Mouse (Mus musculus) Patski (cell line): Measurements from ENCODE around the gene Kcp. TPM values are rescaled to one million over a fixed set of nuclear protein-coding genes. Genes with fewer than 3 reads are reported as not detected.

Source experiments
- ATAC-seq: fragments of 100-300 bp; one replicate; pipeline ENCODE4 v1.8.0; 2021
- CTCF ChIA-PET: fragments of 350-600 bp; sonication (Branson Sonifier 250); formaldehyde crosslinking; loops from one replicate; lab custom pipeline; 2022; ENCODE audit warnings: inconsistent platforms; lab: Charles Lee
- POLR2A ChIA-PET: fragments of 350-600 bp; sonication (Branson Sonifier 250); formaldehyde crosslinking; loops from one replicate; lab custom pipeline; 2022; ENCODE audit warnings: antibody characterized with exemption, inconsistent platforms; lab: Charles Lee
- DNase-seq: peaks from one replicate; pipeline ENCODE4 v3.0.0-alpha.2; 2011; ENCODE audit warnings: low read depth, low spot score
- H3K27me3 ChIP-seq: fragments of 371-371 bp; one replicate; pipeline ENCODE4 v1.5.1; 2021
- CTCF ChIP-seq: fragments of 100-300 bp; IDR thresholded peaks from one replicate; pipeline ENCODE4 v1.5.1; 2021
- in situ Hi-C: fragments of 300-500 bp; cut with MboI; formaldehyde crosslinking; loops from 3 replicates; pipeline ENCODE4 v1.11.1; 2018; ENCODE audit warnings: low pct_unique_long_range_greater_than_20kb, mixed read lengths
- polyA plus RNA-seq: library from polyadenylated mRNA; unstranded; gene quantifications from one replicate; pipeline ENCODE4 v1.2.3, GENCODE M21; 2021

The Kcp gene
- polyA plus RNA-seq, 1 experiment from 2014 or later: 0.85 TPM

DNA sequence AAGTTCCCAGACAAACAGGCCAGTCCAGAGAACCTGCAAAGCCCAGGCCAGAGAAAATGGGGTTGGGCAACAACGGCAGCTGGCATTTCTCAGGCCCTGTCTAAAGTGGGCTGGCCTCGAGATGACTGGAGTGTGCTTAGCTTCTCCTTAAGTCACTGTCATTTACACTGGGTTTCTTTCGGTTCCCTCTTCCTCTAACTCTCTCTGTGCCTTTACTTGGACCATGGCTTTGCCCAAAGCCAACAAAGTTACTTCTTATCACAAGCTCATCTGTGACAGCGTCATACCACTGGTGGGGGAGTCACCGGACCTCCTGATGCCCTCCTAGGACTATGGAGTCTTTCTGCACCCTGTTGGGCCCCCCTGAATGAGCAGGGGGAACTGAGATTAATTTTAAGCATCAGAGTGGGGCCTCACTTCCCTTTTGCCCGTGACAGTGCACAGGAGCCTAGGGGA lies 16.3 kb upstream of the Kcp start:
- in situ Hi-C loops: no loop called here
- CTCF ChIA-PET: no interaction called here
- no peak for DNase-seq

DNA sequence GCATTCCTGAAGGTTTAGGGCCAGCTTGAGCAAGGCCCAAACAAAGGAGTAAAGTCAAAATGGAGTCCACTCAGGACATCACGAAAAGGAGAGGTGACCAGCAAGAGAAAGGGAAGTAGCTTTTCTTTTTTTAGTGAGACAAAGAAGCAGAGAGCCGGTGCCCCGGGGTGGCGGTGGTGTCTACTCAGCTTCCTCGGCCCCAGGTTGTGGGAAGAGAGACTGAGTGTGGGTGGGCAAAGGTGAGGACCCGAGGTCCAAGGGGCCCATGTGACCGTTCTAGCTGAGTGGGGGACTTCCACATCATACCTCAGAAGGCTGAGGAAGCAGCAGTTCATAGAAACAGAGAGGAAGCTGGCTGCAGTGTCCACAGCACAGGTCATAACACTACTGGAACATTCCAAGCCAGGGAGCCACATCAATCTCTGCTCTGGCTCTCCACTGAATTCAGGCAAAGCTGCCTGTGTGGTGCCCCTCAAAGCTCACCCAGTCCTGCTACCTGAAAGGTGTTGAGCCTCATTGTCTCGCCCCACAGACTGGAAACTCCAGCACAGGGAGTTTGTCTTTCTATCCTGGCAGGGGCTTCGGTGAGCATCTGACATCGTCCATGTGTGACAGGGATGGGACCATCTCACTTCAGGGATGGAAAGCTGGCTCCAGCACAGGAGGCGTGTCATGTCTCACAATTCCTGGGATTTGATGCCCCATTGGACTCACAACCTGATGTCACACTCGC lies 15.7 kb upstream of the Kcp start:
- no peak for ATAC-seq
- in situ Hi-C loops: no loop called here

More for the DNA sequence above, 16.3 kb upstream of the Kcp start:
- ATAC-seq: peak; percentile 17
- POLR2A ChIA-PET: no interaction called here
- TF ChIP-seq CTCF: no peak
- H3K27me3 ChIP-seq: peaks cover 6% of the 10 kb centered on the region

GRCm38 (mm10) chr6:29522626-29523300 lies 15.0 kb upstream of the Kcp start:
- ATAC-seq (no peak), DNase-seq (no peak)
- H3K27me3 ChIP-seq: peaks cover 6% of the 10 kb centered on the region
- CTCF ChIA-PET: interaction anchor here (1.5 kb wide), 1 partner anchor 13 kb away, joined by 6 read pairs; no protein-coding TSS in a partner anchor
- POLR2A ChIA-PET: no interaction called here
- no peak for TF ChIP-seq CTCF
- in situ Hi-C loops: no loop called here

More for the DNA sequence above, 15.7 kb upstream of the Kcp start:
- TF ChIP-seq CTCF: no peak
- CTCF ChIA-PET: interaction anchor here (1.5 kb wide), 1 partner anchor 12 kb away, joined by 6 read pairs; no protein-coding TSS in a partner anchor
- POLR2A ChIA-PET: no interaction called here
- no peak for DNase-seq
- H3K27me3 ChIP-seq: peaks cover 6% of the 10 kb centered on the region

GRCm38 (mm10) chr6:29517139-29517538 lies 9.4 kb upstream of the Kcp start:
- POLR2A ChIA-PET: no interaction called here
- CTCF ChIA-PET: interaction anchor here (0.8 to 2.1 kb wide), 13 partner anchors 13 to 429 kb away, joined by 3 to 8 read pairs (median 3); no protein-coding TSS in a partner anchor

GRCm38 (mm10) chr6:29513284-29513683 lies 5.5 kb upstream of the Kcp start:
- ChIA-PET CTCF (interaction anchor here (2.2 kb wide), 1 partner anchor 135 kb away, joined by 6 read pairs; no protein-coding TSS in a partner anchor), POLR2A (no interaction called here)
- DNase-seq (no peak), ATAC-seq (no peak)
- no peaks in the 10 kb centered on the region for H3K27me3 ChIP-seq
- no peak for TF ChIP-seq CTCF
- in situ Hi-C loops: no loop called here

More at GRCm38 (mm10) chr6:29517139-29517538, 9.4 kb upstream of the Kcp start:
- H3K27me3 ChIP-seq: no peaks in the 10 kb centered on the region
- no peak for ATAC-seq
- TF ChIP-seq CTCF: peak; percentile 88
- peak; percentile 2 for DNase-seq
- in situ Hi-C loops: loop anchor here (5.0 kb wide), 1 partner anchor 135 kb away; no protein-coding TSS in a partner anchor

GRCm38 (mm10) chr6:29509086-29509485 lies 1.3 kb upstream of the Kcp start:
- ChIA-PET CTCF (no interaction called here), POLR2A (no interaction called here)
- ATAC-seq (no peak), DNase-seq (no peak)
- in situ Hi-C loops: no loop called here
- H3K27me3 ChIP-seq: peaks cover 16% of the 10 kb centered on the region
- no peak for TF ChIP-seq CTCF

- CTCF ChIA-PET: no interaction called here
- no peak for TF ChIP-seq CTCF
- peaks cover 17% of the 10 kb centered on the region for H3K27me3 ChIP-seq
- POLR2A ChIA-PET: no interaction called here
- DNase-seq (no peak), ATAC-seq (no peak)
- in situ Hi-C loops: no loop called here
These were observed 918 bp downstream of the Kcp start for GRCm38 (mm10) chr6:29506834-29507233.

DNA sequence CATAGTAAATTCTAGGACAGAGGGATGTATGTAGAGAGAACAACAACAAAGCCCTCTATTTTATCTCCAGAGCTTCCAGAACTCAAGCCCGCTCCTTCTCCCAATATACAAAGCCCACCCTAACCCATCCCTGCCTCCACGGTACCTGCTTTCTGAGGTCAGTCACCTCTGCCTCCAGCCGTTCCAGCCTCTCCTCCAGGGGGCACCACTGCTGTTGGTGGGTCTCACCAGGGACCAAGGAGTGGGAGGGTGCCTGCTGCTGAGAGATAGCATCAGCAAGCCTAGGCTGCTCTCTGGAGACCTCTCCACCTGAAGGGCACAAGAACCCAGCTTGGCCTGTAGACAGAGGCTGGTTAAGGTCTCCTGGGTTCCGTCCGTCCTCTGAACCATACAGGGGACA lies 2.3 kb downstream of the Kcp start:
- DNase-seq (no peak), ATAC-seq (no peak)
- ChIA-PET POLR2A (no interaction called here), CTCF (no interaction called here)
- in situ Hi-C loops: no loop called here
- TF ChIP-seq CTCF: no peak
- H3K27me3 ChIP-seq: peaks cover 17% of the 10 kb centered on the region

DNA sequence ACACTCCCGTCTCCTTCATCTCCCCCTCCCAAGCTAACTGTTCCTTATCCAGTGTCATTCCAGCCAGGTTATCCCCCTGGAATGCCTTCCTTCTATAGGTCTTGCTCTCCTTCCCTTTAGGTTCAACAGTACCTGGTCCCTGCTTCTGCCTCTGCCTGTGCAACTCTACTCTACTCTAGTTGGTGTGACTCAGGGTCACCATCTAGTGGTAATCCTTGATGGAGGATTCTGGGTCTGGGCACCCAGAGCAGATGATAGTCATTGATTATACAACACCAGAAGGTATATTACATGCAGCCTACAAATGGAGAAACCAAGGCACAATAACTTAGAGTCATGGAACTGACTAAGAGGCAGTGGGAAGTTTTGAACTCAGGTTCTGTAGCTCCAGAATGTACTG lies 6.2 kb downstream of the Kcp start:
- DNase-seq: no peak
- in situ Hi-C loops: no loop called here
- CTCF ChIA-PET: no interaction called here
- ATAC-seq: no peak
- POLR2A ChIA-PET: no interaction called here
- no peak for TF ChIP-seq CTCF
- peaks cover 25% of the 10 kb centered on the region for H3K27me3 ChIP-seq

- ATAC-seq: no peak
- TF ChIP-seq CTCF: no peak
- no peak for DNase-seq
- in situ Hi-C loops: no loop called here
- CTCF ChIA-PET: no interaction called here
- POLR2A ChIA-PET: no interaction called here
- H3K27me3 ChIP-seq: peaks cover 27% of the 10 kb centered on the region
These were observed 6.9 kb downstream of the Kcp start for GRCm38 (mm10) chr6:29500810-29501209.

DNA sequence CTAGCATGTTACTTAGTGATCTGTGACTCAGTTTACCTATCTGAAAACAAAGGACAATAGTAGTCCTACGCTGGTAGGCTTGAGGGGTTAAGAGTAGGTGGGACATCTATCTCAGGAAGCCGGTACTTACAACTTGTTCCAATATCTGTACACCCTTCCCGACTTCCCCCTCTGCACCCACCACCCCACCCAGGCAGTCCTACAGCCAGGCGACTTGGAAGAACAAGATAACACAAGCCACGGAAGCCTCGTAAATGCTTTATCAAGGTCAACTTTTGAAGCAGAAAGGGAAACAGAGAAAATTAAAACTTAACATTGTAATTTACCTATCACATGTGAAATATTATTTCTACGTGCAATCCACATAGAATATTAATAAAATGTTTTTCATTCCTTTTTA lies 7.6 kb downstream of the Kcp start:
- DNase-seq (no peak), ATAC-seq (no peak)
- CTCF ChIA-PET: no interaction called here
- H3K27me3 ChIP-seq: peaks cover 23% of the 10 kb centered on the region
- no peak for TF ChIP-seq CTCF
- POLR2A ChIA-PET: no interaction called here
- in situ Hi-C loops: no loop called here
